Mouse (Mus musculus) E14TG2a.4 (cell line): ENCODE measurements around the gene A730071L15Rik.

Experiments
- CTCF ChIP-seq: conservative IDR thresholded peaks from 2 replicates; pipeline ENCODE4 v1.5.1; 2014; ENCODE audit warnings: low read length
- POU5F1 ChIP-seq: IDR thresholded peaks from 2 replicates; pipeline ENCODE4 v1.6.1; 2014; ENCODE audit warnings: low read length, borderline replicate concordance

DNA sequence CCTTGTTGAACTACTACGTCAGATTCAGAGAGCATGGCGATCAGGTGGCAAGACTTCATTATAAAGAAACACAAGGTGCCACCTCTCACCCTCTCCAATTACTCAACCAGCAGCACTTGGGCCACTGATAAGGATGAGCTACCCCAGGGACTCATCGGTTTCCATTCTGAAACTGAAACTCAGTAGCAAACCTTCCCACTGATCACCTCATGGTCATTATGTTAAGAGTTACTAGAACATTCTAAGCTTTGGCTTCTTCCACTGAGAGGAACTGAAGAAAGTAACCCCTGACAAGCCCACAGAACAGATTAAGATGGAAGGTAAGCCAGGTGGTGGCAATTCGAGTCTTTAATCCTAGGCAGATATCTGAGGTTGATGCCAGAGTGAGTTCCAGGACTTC, 1.4 kb upstream of the A730071L15Rik start:
- TF ChIP-seq CTCF = no peak
- no peak for TF ChIP-seq POU5F1
